Mouse (Mus musculus) thymus, postnatal 10 days (tissue): ENCODE measurements around the gene Slit3.

ENCODE experiments used
- DNase-seq, 2 experiments: peaks; one replicate each; pipeline ENCODE4 v3.0.0; 2021; ENCODE audit warnings: low spot score in 2 of 2

Gene Slit3

GRCm38 (mm10) chr11:35124489-35125107 lies 3.6 kb downstream of the Slit3 start:
- no peak for DNase-seq

GRCm38 (mm10) chr11:35125108-35125490 lies 4.1 kb downstream of the Slit3 start:
- DNase-seq = no peak

- no peak for DNase-seq
These were observed 10.7 kb downstream of the Slit3 start for GRCm38 (mm10) chr11:35131740-35132139.

- DNase-seq = no peak
These were observed 15.6 kb downstream of the Slit3 start for GRCm38 (mm10) chr11:35136625-35137024.

GRCm38 (mm10) chr11:35140092-35140491 lies 19.1 kb downstream of the Slit3 start:
- DNase-seq = no peak

- DNase-seq = no peak
These were observed 21.2 kb downstream of the Slit3 start for GRCm38 (mm10) chr11:35142202-35142601.

- DNase-seq = no peak
These were observed 21.8 kb downstream of the Slit3 start for GRCm38 (mm10) chr11:35142698-35143360.

GRCm38 (mm10) chr11:35147818-35148445 lies 26.9 kb downstream of the Slit3 start:
- no peak for DNase-seq

- no peak for DNase-seq
These were observed 30.5 kb downstream of the Slit3 start for GRCm38 (mm10) chr11:35151539-35151951.

- no peak for DNase-seq
These were observed 31.9 kb downstream of the Slit3 start for GRCm38 (mm10) chr11:35152875-35153274.

GRCm38 (mm10) chr11:35154449-35154848 lies 33.4 kb downstream of the Slit3 start:
- no peak for DNase-seq

- DNase-seq = no peak
These were observed 34.3 kb downstream of the Slit3 start for GRCm38 (mm10) chr11:35155281-35155680.

- DNase-seq = no peak
These were observed 35.7 kb downstream of the Slit3 start for GRCm38 (mm10) chr11:35156676-35157075.

GRCm38 (mm10) chr11:35160682-35161211 lies 39.7 kb downstream of the Slit3 start:
- DNase-seq = no peak

GRCm38 (mm10) chr11:35163396-35163795 lies 42.4 kb downstream of the Slit3 start:
- DNase-seq = no peak

GRCm38 (mm10) chr11:35167176-35167575 lies 46.2 kb downstream of the Slit3 start:
- DNase-seq = no peak

GRCm38 (mm10) chr11:35171505-35171904 lies 50.5 kb downstream of the Slit3 start:
- no peak for DNase-seq

- DNase-seq = no peak
These were observed 56.5 kb downstream of the Slit3 start for GRCm38 (mm10) chr11:35177564-35177963.

- DNase-seq = peak in 1 of 2 experiments; percentile 11
These were observed 57.3 kb downstream of the Slit3 start for GRCm38 (mm10) chr11:35178144-35178817.

- no peak for DNase-seq
These were observed 58.3 kb downstream of the Slit3 start for GRCm38 (mm10) chr11:35179305-35179704.

GRCm38 (mm10) chr11:35182887-35183286 lies 61.9 kb downstream of the Slit3 start:
- no peak for DNase-seq

GRCm38 (mm10) chr11:35194826-35195225 lies 73.8 kb downstream of the Slit3 start:
- DNase-seq = no peak
